Mouse (Mus musculus): ENCODE results near the gene Ccdc9. TPM values are rescaled to one million over a fixed set of nuclear protein-coding genes. Genes with fewer than 3 reads are reported as not detected.

Gene Ccdc9
- total and polyA plus RNA-seq, 2 experiments from 2014 or later: 18.6 to 31.6 TPM

- H3K36me3 ChIP-seq (ENCODE audit: insufficient read depth): no peaks in the 10 kb centered on the region
- no peak overlapping the region for H3K9ac ChIP-seq
- H3K9me3 ChIP-seq (ENCODE audit: low read length): no peaks in the 10 kb centered on the region
- H3K4me2 ChIP-seq (ENCODE audit: low read depth): no peak overlapping the region
- 80% methylated on average over 7 of the region's 7 CpGs for WGBS
- DNase-seq (no peak), ATAC-seq (no peak)
- H3K27ac ChIP-seq (ENCODE audit: low read depth, low read length): no peak overlapping the region
- TF ChIP-seq CTCF (IDR thresholded peaks at IDR 0.05; ENCODE audit: low read depth): no peak
- H3K27me3 ChIP-seq (ENCODE audit: insufficient read depth, low read length): no peaks in the 10 kb centered on the region
- no peak overlapping the region for H3K4me3 ChIP-seq (ENCODE audit: low read depth, low read length)
- no peaks in the 10 kb centered on the region for H3K4me1 ChIP-seq (ENCODE audit: insufficient read depth)
These were observed 46.2 kb downstream of the Ccdc9 start for GRCm38 (mm10) chr7:16240281-16240977.

- H3K9me3 ChIP-seq (ENCODE audit: low read length): no peaks in the 10 kb centered on the region
- no peak overlapping the region for H3K4me3 ChIP-seq (ENCODE audit: low read depth, low read length)
- DNase-seq (no peak), ATAC-seq (no peak)
- H3K36me3 ChIP-seq (ENCODE audit: insufficient read depth): no peaks in the 10 kb centered on the region
- TF ChIP-seq CTCF (IDR thresholded peaks at IDR 0.05; ENCODE audit: low read depth): no peak
- no peak overlapping the region for H3K9ac ChIP-seq
- H3K4me1 ChIP-seq (ENCODE audit: insufficient read depth): no peaks in the 10 kb centered on the region
- WGBS: 68% methylated on average over 9 of the region's 9 CpGs
- H3K4me2 ChIP-seq (ENCODE audit: low read depth): no peak overlapping the region
- no peak overlapping the region for H3K27ac ChIP-seq (ENCODE audit: low read depth, low read length)
- H3K27me3 ChIP-seq (ENCODE audit: insufficient read depth, low read length): no peaks in the 10 kb centered on the region
These were observed 47.0 kb downstream of the Ccdc9 start for GRCm38 (mm10) chr7:16239554-16239997.

- Histone ChIP-seq H3K9ac (no peak overlapping the region), H3K4me2 (ENCODE audit: low read depth) (no peak overlapping the region), H3K4me1 (ENCODE audit: insufficient read depth) (no peaks in the 10 kb centered on the region), H3K27me3 (ENCODE audit: insufficient read depth, low read length) (no peaks in the 10 kb centered on the region), H3K9me3 (ENCODE audit: low read length) (no peaks in the 10 kb centered on the region), H3K4me3 (ENCODE audit: low read depth, low read length) (no peak overlapping the region), H3K27ac (ENCODE audit: low read depth, low read length) (no peak overlapping the region), H3K36me3 (ENCODE audit: insufficient read depth) (no peaks in the 10 kb centered on the region)
- TF ChIP-seq CTCF (IDR thresholded peaks at IDR 0.05; ENCODE audit: low read depth): no peak
- DNase-seq: no peak
- ATAC-seq: no peak
- WGBS: 65% methylated on average over 5 of the region's 5 CpGs
These were observed 56.7 kb downstream of the Ccdc9 start for GRCm38 (mm10) chr7:16229869-16230268.

Other genes starting within 250 kb of the Ccdc9 start
- gene Bicra, start 238.9 kb downstream of the Ccdc9 start, total RNA-seq (2014; rRNA removed): 3.2 and 5.0 TPM in 2 replicates
- 3.6 and 5.8 TPM in 2 replicates for gene Bicra, start 238.9 kb downstream of the Ccdc9 start, polyA plus RNA-seq (2015; fragmentation: Nextera tagmentation; extraction: Ambion mirVana)
- gene Zfp541, start 225.0 kb downstream of the Ccdc9 start, total RNA-seq (2014; rRNA removed): 0.10 and 0.15 TPM in 2 replicates
- gene Zfp541, start 225.0 kb downstream of the Ccdc9 start, polyA plus RNA-seq (2015; fragmentation: Nextera tagmentation; extraction: Ambion mirVana): 0.04 and 0.17 TPM in 2 replicates
- 159 and 270 TPM in 2 replicates for gene Napa, start 188.3 kb downstream of the Ccdc9 start, total RNA-seq (2014; rRNA removed)
- 211 and 222 TPM in 2 replicates for gene Napa, start 188.3 kb downstream of the Ccdc9 start, polyA plus RNA-seq (2015; fragmentation: Nextera tagmentation; extraction: Ambion mirVana)
- 47.4 and 53.7 TPM in 2 replicates for gene Kptn, start 166.9 kb downstream of the Ccdc9 start, total RNA-seq (2014; rRNA removed)
- 27.4 and 37.2 TPM in 2 replicates for gene Kptn, start 166.9 kb downstream of the Ccdc9 start, polyA plus RNA-seq (2015; fragmentation: Nextera tagmentation; extraction: Ambion mirVana)
- gene Slc8a2, start 157.0 kb downstream of the Ccdc9 start, total RNA-seq (2014; rRNA removed): 52.4 and 55.8 TPM in 2 replicates
- 0.77 and 0.99 TPM in 2 replicates for gene Slc8a2, start 157.0 kb downstream of the Ccdc9 start, polyA plus RNA-seq (2015; fragmentation: Nextera tagmentation; extraction: Ambion mirVana)
- 98.6 and 100 TPM in 2 replicates for gene Meis3, start 111.7 kb downstream of the Ccdc9 start, total RNA-seq (2014; rRNA removed)
- 86.4 and 90.9 TPM in 2 replicates for gene Meis3, start 111.7 kb downstream of the Ccdc9 start, polyA plus RNA-seq (2015; fragmentation: Nextera tagmentation; extraction: Ambion mirVana)
- gene Dhx34, start 64.8 kb downstream of the Ccdc9 start, total RNA-seq (2014; rRNA removed): 10.9 and 16.0 TPM in 2 replicates
- gene Dhx34, start 64.8 kb downstream of the Ccdc9 start, polyA plus RNA-seq (2015; fragmentation: Nextera tagmentation; extraction: Ambion mirVana): 8.4 and 9.7 TPM in 2 replicates
- gene C5ar2, start 42.6 kb downstream of the Ccdc9 start, total RNA-seq (2014; rRNA removed): 0.14 and 0.23 TPM in 2 replicates
- 0.13 and 0.17 TPM in 2 replicates for gene C5ar2, start 42.6 kb downstream of the Ccdc9 start, polyA plus RNA-seq (2015; fragmentation: Nextera tagmentation; extraction: Ambion mirVana)
- 0.52 and 1.2 TPM in 2 replicates for gene C5ar1, start 27.3 kb downstream of the Ccdc9 start, total RNA-seq (2014; rRNA removed)
- gene C5ar1, start 27.3 kb downstream of the Ccdc9 start, polyA plus RNA-seq (2015; fragmentation: Nextera tagmentation; extraction: Ambion mirVana): 1.7 TPM in 2 replicates
- gene Inafm1, start 13.2 kb downstream of the Ccdc9 start, total RNA-seq (2014; rRNA removed): 36.9 and 43.2 TPM in 2 replicates
- 63.6 and 68.4 TPM in 2 replicates for gene Inafm1, start 13.2 kb downstream of the Ccdc9 start, polyA plus RNA-seq (2015; fragmentation: Nextera tagmentation; extraction: Ambion mirVana)
- 41.2 and 57.8 TPM in 2 replicates for gene Bbc3, start 21.6 kb upstream of the Ccdc9 start, total RNA-seq (2014; rRNA removed)
- gene Bbc3, start 21.6 kb upstream of the Ccdc9 start, polyA plus RNA-seq (2015; fragmentation: Nextera tagmentation; extraction: Ambion mirVana): 40.0 and 40.2 TPM in 2 replicates
- gene Sae1, start 101.0 kb upstream of the Ccdc9 start, total RNA-seq (2014; rRNA removed): 114 and 122 TPM in 2 replicates
- gene Sae1, start 101.0 kb upstream of the Ccdc9 start, polyA plus RNA-seq (2015; fragmentation: Nextera tagmentation; extraction: Ambion mirVana): 197 and 211 TPM in 2 replicates
- gene Zc3h4, start 114.1 kb upstream of the Ccdc9 start, total RNA-seq (2014; rRNA removed): 36.7 and 57.5 TPM in 2 replicates
- 9.4 and 11.0 TPM in 2 replicates for gene Zc3h4, start 114.1 kb upstream of the Ccdc9 start, polyA plus RNA-seq (2015; fragmentation: Nextera tagmentation; extraction: Ambion mirVana)
- 40.1 and 61.2 TPM in 2 replicates for gene Tmem160, start 166.0 kb upstream of the Ccdc9 start, total RNA-seq (2014; rRNA removed)
- gene Tmem160, start 166.0 kb upstream of the Ccdc9 start, polyA plus RNA-seq (2015; fragmentation: Nextera tagmentation; extraction: Ambion mirVana): 105 and 130 TPM in 2 replicates
- gene Npas1, start 190.9 kb upstream of the Ccdc9 start, total RNA-seq (2014; rRNA removed): 10.1 and 10.2 TPM in 2 replicates
- 12.6 and 14.7 TPM in 2 replicates for gene Npas1, start 190.9 kb upstream of the Ccdc9 start, polyA plus RNA-seq (2015; fragmentation: Nextera tagmentation; extraction: Ambion mirVana)

Measured in forebrain, postnatal 0 days (tissue).